Mouse (Mus musculus) kidney, adult 18-20 months (tissue): ENCODE data around the gene Rsu1.

Experiments used
- DNase-seq: peaks from one replicate; pipeline ENCODE4 v3.0.0; 2021

Rsu1 gene

GRCm38 (mm10) chr2:13145245-13145644, 126.0 kb downstream of the Rsu1 start:
- DNase-seq = no peak

GRCm38 (mm10) chr2:13134890-13135289, 136.3 kb downstream of the Rsu1 start:
- DNase-seq = no peak

GRCm38 (mm10) chr2:13132841-13133240, 138.4 kb downstream of the Rsu1 start:
- no peak for DNase-seq

GRCm38 (mm10) chr2:13132406-13132805, 138.8 kb downstream of the Rsu1 start:
- no peak for DNase-seq

GRCm38 (mm10) chr2:13129859-13130258, 141.4 kb downstream of the Rsu1 start:
- DNase-seq = no peak

- DNase-seq = no peak
Observed at GRCm38 (mm10) chr2:13129337-13129736, 141.9 kb downstream of the Rsu1 start.

GRCm38 (mm10) chr2:13120461-13120860, 150.8 kb downstream of the Rsu1 start:
- DNase-seq = no peak

GRCm38 (mm10) chr2:13117896-13118295, 153.3 kb downstream of the Rsu1 start:
- DNase-seq = no peak

GRCm38 (mm10) chr2:13106531-13106930, 164.7 kb downstream of the Rsu1 start:
- DNase-seq = no peak

GRCm38 (mm10) chr2:13104388-13104787, 166.8 kb downstream of the Rsu1 start:
- no peak for DNase-seq

GRCm38 (mm10) chr2:13103797-13104200, 167.4 kb downstream of the Rsu1 start:
- DNase-seq = no peak

- DNase-seq = no peak
Observed at GRCm38 (mm10) chr2:13094045-13094444, 177.2 kb downstream of the Rsu1 start.

- no peak for DNase-seq
Observed at GRCm38 (mm10) chr2:13093570-13093969, 177.6 kb downstream of the Rsu1 start.

- DNase-seq = no peak
Observed at GRCm38 (mm10) chr2:13091399-13092015, 179.7 kb downstream of the Rsu1 start.

GRCm38 (mm10) chr2:13090841-13091240, 180.4 kb downstream of the Rsu1 start:
- DNase-seq = no peak

GRCm38 (mm10) chr2:13089861-13090260, 181.4 kb downstream of the Rsu1 start:
- no peak for DNase-seq

- no peak for DNase-seq
Observed at GRCm38 (mm10) chr2:13088266-13088665, 182.9 kb downstream of the Rsu1 start.

- no peak for DNase-seq
Observed at GRCm38 (mm10) chr2:13087811-13088210, 183.4 kb downstream of the Rsu1 start.

- DNase-seq = no peak
Observed at GRCm38 (mm10) chr2:13084223-13084622, 187.0 kb downstream of the Rsu1 start.

GRCm38 (mm10) chr2:13080476-13080875, 190.7 kb downstream of the Rsu1 start:
- no peak for DNase-seq

- DNase-seq = no peak
Observed at GRCm38 (mm10) chr2:13072243-13072642, 199.0 kb downstream of the Rsu1 start.

- no peak for DNase-seq
Observed at GRCm38 (mm10) chr2:13060426-13061170, 210.6 kb downstream of the Rsu1 start.

GRCm38 (mm10) chr2:13048649-13049048, 222.6 kb downstream of the Rsu1 start:
- DNase-seq = no peak

GRCm38 (mm10) chr2:13044555-13044954, 226.7 kb downstream of the Rsu1 start:
- no peak for DNase-seq

- DNase-seq = no peak
Observed at GRCm38 (mm10) chr2:13039785-13040184, 231.4 kb downstream of the Rsu1 start.
